Mouse (Mus musculus) gastrocnemius, adult 2 months (tissue): Measurements from ENCODE around the gene Cdon. TPM values are rescaled to one million over a fixed set of nuclear protein-coding genes. Genes with fewer than 3 reads are reported as not detected.
"Not testable (repeated sequence)": the region's sequence is repeated elsewhere in the genome, so short reads cannot be mapped to it uniquely, and the experiment has no call there.

ENCODE experiments used
- DNase-seq: peaks from one replicate; pipeline ENCODE4 v3.0.0; 2022
- H3K27ac ChIP-seq: fragments of 200-600 bp; 2 replicates; pipeline ENCODE4 v1.8.1; 2022; ENCODE audit warnings: mild to moderate bottlenecking
- H3K4me3 ChIP-seq: fragments of 200-600 bp; 2 replicates; pipeline ENCODE4 v1.8.1; 2022; ENCODE audit warnings: mild to moderate bottlenecking, moderate library complexity
- CTCF ChIP-seq: fragments of 200-600 bp; IDR thresholded peaks from 2 replicates; pipeline ENCODE4 v1.8.1; 2022; ENCODE audit warnings: antibody characterized with exemption, mild to moderate bottlenecking, moderate library complexity
- intact Hi-C: fragments of 180-260 bp; cut with DNase I; formaldehyde crosslinking; loops from one replicate; pipeline ENCODE4 v1.15.1; 2025
- total RNA-seq, 2 experiments: library from RNA; stranded (reverse); gene quantifications; 2 replicates each; pipeline ENCODE4 v1.2.3; 2021

Gene Cdon
- total RNA-seq, 2 experiments from 2014 or later = 12.4 to 12.9 TPM

GRCm38 (mm10) chr9:35421730-35422235 is 855 bp downstream of the Cdon start:
- TF ChIP-seq CTCF = no peak
- Histone ChIP-seq H3K27ac (peak overlapping the region; percentile 98), H3K4me3 (peak overlapping the region; percentile 98)
- no peak for DNase-seq
- intact Hi-C loops = loop anchor here (5.0 kb wide), 1 partner anchor 101 kb away; no protein-coding TSS in a partner anchor

- peak overlapping the region; percentile 98 for H3K4me3 ChIP-seq
- intact Hi-C loops = loop anchor here (5.0 kb wide), 1 partner anchor 100 kb away; no protein-coding TSS in a partner anchor
- TF ChIP-seq CTCF = no peak
- peak overlapping the region; percentile 98 for H3K27ac ChIP-seq
- DNase-seq = no peak
Measured at GRCm38 (mm10) chr9:35422405-35422941, 1.5 kb downstream of the Cdon start.

GRCm38 (mm10) chr9:35423265-35423664 is 2.3 kb downstream of the Cdon start:
- H3K4me3 ChIP-seq = peak overlapping the region; percentile 98
- H3K27ac ChIP-seq = peak overlapping the region; percentile 98
- no peak for TF ChIP-seq CTCF
- intact Hi-C loops = loop anchor here (5.0 kb wide), 1 partner anchor 99 kb away; no protein-coding TSS in a partner anchor
- no peak for DNase-seq

- Histone ChIP-seq H3K4me3 (peak overlapping the region; percentile 98), H3K27ac (peak overlapping the region; percentile 98)
- TF ChIP-seq CTCF = no peak; the same call in 1 of the 2 replicates
- DNase-seq = peak; percentile 28
- intact Hi-C loops = loop anchor here (5.0 kb wide), 2 partner anchors 53 to 98 kb away; no protein-coding TSS in a partner anchor
Measured at GRCm38 (mm10) chr9:35424671-35425070, 3.7 kb downstream of the Cdon start.

GRCm38 (mm10) chr9:35430476-35430875 is 9.5 kb downstream of the Cdon start:
- no peak for TF ChIP-seq CTCF
- no peak for DNase-seq
- H3K27ac ChIP-seq = peak overlapping the region; percentile 20; the same call in 1 of the 2 replicates
- intact Hi-C loops = no loop called here
- H3K4me3 ChIP-seq = no peak overlapping the region

- no peak for TF ChIP-seq CTCF
- Histone ChIP-seq H3K4me3 (no peak overlapping the region), H3K27ac (no peak overlapping the region)
- intact Hi-C loops = no loop called here
- DNase-seq = no peak
Measured at GRCm38 (mm10) chr9:35431396-35431795, 10.5 kb downstream of the Cdon start.

GRCm38 (mm10) chr9:35432717-35433297 is 11.9 kb downstream of the Cdon start:
- intact Hi-C loops, DNase-seq, H3K4me3 ChIP-seq, H3K27ac ChIP-seq: not testable (repeated sequence)

- Histone ChIP-seq H3K27ac (no peak overlapping the region), H3K4me3 (no peak overlapping the region)
- TF ChIP-seq CTCF = no peak
- no peak for DNase-seq
- intact Hi-C loops = no loop called here
Measured at GRCm38 (mm10) chr9:35434340-35434739, 13.4 kb downstream of the Cdon start.

- Histone ChIP-seq H3K4me3 (no peak overlapping the region), H3K27ac (no peak overlapping the region)
- no peak for DNase-seq
- intact Hi-C loops = no loop called here
- TF ChIP-seq CTCF = no peak
Measured at GRCm38 (mm10) chr9:35435565-35435964, 14.6 kb downstream of the Cdon start.

GRCm38 (mm10) chr9:35438286-35439061 is 17.5 kb downstream of the Cdon start:
- DNase-seq = no peak
- Histone ChIP-seq H3K27ac (no peak overlapping the region), H3K4me3 (no peak overlapping the region)
- no peak for TF ChIP-seq CTCF
- intact Hi-C loops = no loop called here

GRCm38 (mm10) chr9:35439062-35439442 is 18.1 kb downstream of the Cdon start:
- H3K27ac ChIP-seq = no peak overlapping the region
- TF ChIP-seq CTCF = no peak
- intact Hi-C loops = no loop called here
- no peak for DNase-seq
- no peak overlapping the region for H3K4me3 ChIP-seq

- no peak for DNase-seq
- intact Hi-C loops = no loop called here
- Histone ChIP-seq H3K4me3 (no peak overlapping the region), H3K27ac (no peak overlapping the region)
- TF ChIP-seq CTCF = no peak
Measured at GRCm38 (mm10) chr9:35439754-35440153, 18.8 kb downstream of the Cdon start.

GRCm38 (mm10) chr9:35442476-35442875 is 21.5 kb downstream of the Cdon start:
- H3K27ac ChIP-seq = no peak overlapping the region
- H3K4me3 ChIP-seq = no peak overlapping the region
- no peak for DNase-seq
- intact Hi-C loops = no loop called here
- no peak for TF ChIP-seq CTCF
